Mouse (Mus musculus) bone marrow macrophage, adult 2 months (primary cell): ENCODE results near the gene Galnt17.

ENCODE experiments used
- CTCF ChIP-seq: IDR thresholded peaks from 2 replicates; pipeline ENCODE4 v1.5.1; 2012; ENCODE audit warnings: low read depth, mild to moderate bottlenecking, low read length, moderate library complexity
- POLR2A ChIP-seq: IDR thresholded peaks from 2 replicates; pipeline ENCODE4 v1.6.1; 2012; ENCODE audit warnings: mild to moderate bottlenecking, low read depth, low read length, borderline replicate concordance

DNA sequence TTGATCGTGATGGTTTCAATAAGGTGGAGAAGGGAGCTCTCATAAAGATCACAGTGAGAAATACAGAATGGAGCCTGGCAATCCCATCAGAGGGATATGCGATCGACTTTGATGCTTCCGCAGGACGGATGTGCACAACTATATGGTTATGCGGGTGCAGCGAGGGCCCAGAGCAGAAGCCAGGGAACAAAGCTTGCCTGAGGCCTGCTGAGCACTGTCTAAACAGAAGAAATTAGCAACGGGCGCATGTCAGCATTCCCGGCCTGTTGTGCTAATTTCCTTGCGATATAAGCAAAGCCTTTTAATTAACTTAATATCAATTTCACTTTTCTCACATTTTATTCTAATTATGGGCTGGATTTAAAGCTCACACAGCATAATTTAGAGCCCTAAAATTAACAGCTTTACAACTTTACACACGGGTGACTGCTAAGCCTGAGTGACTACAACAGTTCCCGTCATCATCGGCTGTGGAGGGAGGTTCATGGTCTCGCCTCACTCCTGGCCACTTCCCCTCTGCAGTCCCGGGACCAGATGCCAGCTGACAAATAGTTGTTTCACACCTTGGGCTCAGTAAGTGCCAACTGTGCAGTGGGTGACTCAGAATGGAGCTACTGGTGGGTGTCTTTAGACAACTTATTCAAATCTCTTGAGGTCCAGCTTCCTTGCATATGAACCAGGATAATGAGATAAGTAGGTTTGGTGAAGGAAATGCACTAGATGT lies 14.4 kb downstream of the Galnt17 start:
- TF ChIP-seq CTCF (no peak), POLR2A (no peak)
